Mouse (Mus musculus): ENCODE measurements around the gene Dner. TPM values are rescaled to one million over a fixed set of nuclear protein-coding genes. Genes with fewer than 3 reads are reported as not detected.

Dner gene
- polyA plus RNA-seq, 1 experiment = 0.20 TPM

DNA sequence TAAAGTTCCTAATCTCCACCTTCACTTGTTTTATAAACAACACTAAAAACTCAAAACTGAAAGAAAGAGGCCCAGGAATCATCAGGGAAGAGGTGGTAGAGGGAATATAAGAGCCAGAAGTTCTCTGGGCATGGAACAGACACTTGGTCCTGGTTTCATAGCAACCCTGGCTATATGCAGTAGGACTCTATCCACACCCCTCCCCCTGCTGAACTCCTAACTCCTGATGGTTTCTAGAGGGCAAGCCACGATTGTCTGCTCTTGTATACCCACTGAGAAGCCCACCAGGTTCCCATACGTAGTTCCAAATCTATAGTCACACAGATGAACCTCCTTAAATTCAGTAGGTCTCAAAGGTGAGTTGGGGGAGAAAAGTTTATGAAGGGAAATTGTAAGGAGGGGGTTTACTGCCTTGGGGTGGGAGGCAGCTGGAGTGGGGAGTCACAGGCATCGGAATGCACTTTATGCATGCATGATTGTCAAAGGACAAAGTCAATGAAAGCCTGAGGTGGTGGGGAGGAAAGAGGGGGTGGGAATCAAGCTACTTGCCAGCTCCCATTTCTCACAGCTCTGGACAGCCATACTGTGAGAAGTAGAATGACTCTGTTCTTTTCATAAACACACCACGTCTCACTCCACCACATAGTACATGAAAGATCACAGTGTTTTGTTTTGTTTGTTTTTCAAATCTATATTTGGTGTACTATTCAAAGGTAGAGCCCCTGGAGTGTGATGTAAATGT lies 31.5 kb downstream of the Dner start:
- no peak for TF ChIP-seq CTCF (IDR thresholded peaks at IDR 0.05; ENCODE audit: low read depth, low read length)
- TF ChIP-seq POLR2A (IDR thresholded peaks at IDR 0.05; ENCODE audit: borderline replicate concordance, low read depth, low read length) = no peak
- Histone ChIP-seq H3K27ac (ENCODE audit: insufficient read depth, low read depth, low read length) (no peak overlapping the region), H3K4me3 (ENCODE audit: insufficient read depth, low read length) (no peak overlapping the region)

DNA sequence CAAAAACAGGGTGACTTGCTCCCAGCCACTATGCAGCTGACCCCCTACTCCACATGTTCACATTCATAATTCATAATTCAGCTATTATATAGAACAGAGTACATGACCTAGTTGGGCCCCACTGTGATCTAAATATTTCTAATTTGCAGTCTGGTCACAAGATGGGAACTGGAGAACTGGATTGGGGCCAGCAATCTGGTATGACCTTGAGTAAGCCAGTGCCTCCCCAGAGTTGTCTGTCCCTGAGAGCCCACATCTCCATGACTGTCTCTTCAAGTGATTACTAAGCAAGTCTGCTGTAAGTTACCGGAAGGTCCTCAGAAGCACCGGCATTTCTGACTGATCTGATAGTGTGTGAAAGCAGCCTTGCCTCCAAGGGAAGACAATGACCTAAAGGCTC lies 49.2 kb downstream of the Dner start:
- no peak for TF ChIP-seq POLR2A (IDR thresholded peaks at IDR 0.05; ENCODE audit: borderline replicate concordance, low read depth, low read length)
- no peak for TF ChIP-seq CTCF (IDR thresholded peaks at IDR 0.05; ENCODE audit: low read depth, low read length)
- no peak overlapping the region for H3K4me3 ChIP-seq (ENCODE audit: insufficient read depth, low read length)
- peaks cover 4% of the 10 kb centered on the region for H3K4me1 ChIP-seq (ENCODE audit: control insufficient read depth, insufficient read depth, low read length)
- no peak overlapping the region for H3K27ac ChIP-seq (ENCODE audit: insufficient read depth, low read depth, low read length)

More for the DNA sequence above, 31.5 kb downstream of the Dner start:
- no peaks in the 10 kb centered on the region for H3K4me1 ChIP-seq (ENCODE audit: control insufficient read depth, insufficient read depth, low read length)

DNA sequence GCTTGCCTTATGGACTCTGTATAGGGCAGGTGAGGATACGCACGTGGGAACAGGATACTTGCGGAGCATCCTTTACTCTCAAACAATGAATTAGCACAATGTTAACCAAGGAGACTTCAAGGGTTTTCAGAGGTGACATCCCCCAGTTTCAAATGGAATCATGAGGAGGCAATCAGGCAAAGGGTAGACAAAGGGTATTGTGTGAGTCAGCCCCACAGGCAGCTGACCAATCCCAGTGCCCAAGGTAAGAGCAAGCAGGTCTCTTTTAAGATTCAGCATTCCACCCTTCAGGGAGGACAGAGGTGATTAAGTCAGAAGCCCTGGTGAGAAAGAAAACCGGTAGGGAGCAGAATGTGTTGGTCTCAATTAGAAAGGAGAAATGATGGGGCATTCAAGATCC lies 55.6 kb downstream of the Dner start:
- TF ChIP-seq POLR2A (IDR thresholded peaks at IDR 0.05; ENCODE audit: borderline replicate concordance, low read depth, low read length) (no peak), CTCF (IDR thresholded peaks at IDR 0.05; ENCODE audit: low read depth, low read length) (no peak)
- Histone ChIP-seq H3K27ac (ENCODE audit: insufficient read depth, low read depth, low read length) (no peak overlapping the region), H3K4me1 (ENCODE audit: control insufficient read depth, insufficient read depth, low read length) (no peaks in the 10 kb centered on the region), H3K4me3 (ENCODE audit: insufficient read depth, low read length) (no peak overlapping the region)

DNA sequence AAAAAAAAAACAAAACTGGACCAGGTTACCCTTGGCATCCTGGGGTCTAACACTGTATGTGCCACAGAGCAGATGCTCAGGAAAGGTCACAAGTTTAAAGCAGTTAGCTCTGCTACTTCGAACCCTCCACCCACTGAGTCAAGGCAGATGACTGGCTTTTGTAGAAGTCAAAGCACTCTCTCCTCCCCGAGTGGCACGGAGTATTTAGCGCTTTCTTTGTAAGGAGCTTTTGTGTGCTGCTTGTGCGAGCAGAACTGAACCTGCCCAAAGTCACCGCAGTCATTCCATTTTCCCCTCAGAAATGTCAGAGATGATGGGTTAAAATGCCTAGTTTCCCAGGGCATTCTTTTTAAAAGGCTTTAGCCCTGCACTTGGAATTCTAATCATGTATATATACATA lies 59.1 kb downstream of the Dner start:
- no peak for TF ChIP-seq POLR2A (IDR thresholded peaks at IDR 0.05; ENCODE audit: borderline replicate concordance, low read depth, low read length)
- no peak overlapping the region for H3K4me3 ChIP-seq (ENCODE audit: insufficient read depth, low read length)

GRCm38 (mm10) chr1:84628244-84628643 lies 67.8 kb downstream of the Dner start:
- no peaks in the 10 kb centered on the region for H3K4me1 ChIP-seq (ENCODE audit: control insufficient read depth, insufficient read depth, low read length)
- no peak overlapping the region for H3K27ac ChIP-seq (ENCODE audit: insufficient read depth, low read depth, low read length)
- H3K4me3 ChIP-seq (ENCODE audit: insufficient read depth, low read length) = no peak overlapping the region
- TF ChIP-seq POLR2A (IDR thresholded peaks at IDR 0.05; ENCODE audit: borderline replicate concordance, low read depth, low read length) (no peak), CTCF (IDR thresholded peaks at IDR 0.05; ENCODE audit: low read depth, low read length) (no peak)

More for the DNA sequence above, 59.1 kb downstream of the Dner start:
- no peaks in the 10 kb centered on the region for H3K4me1 ChIP-seq (ENCODE audit: control insufficient read depth, insufficient read depth, low read length)
- H3K27ac ChIP-seq (ENCODE audit: insufficient read depth, low read depth, low read length) = no peak overlapping the region

DNA sequence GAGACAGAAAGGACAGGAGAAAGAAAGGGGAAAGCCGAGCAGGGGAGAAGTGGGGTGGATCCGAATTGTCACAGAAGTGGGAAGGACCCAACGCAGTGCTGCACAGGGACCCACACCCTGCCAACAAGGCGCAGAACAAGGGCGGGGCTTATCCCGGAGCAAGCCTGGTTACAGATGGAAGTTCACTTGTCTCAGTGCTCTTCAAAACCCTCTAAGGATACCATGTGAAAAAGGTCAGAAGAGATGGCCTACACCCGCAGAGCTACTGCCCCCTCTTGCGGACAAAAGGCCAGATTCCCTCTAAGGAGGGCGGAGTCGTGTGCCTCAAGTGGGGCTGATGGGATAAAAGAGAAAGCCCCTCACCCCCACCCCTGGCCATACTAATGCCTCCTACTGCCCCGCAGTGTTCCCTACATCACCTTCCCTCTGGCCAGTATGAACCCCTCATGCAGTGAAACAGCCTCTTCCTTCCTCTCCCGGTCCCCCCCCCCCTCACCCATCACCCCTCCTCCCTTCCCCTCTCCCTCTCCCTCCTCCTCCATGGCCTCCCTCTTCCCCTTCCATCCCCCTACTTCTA lies 73.0 kb downstream of the Dner start:
- H3K4me3 ChIP-seq (ENCODE audit: insufficient read depth, low read length) = peak overlapping the region; percentile 2; the same call in 1 of the 2 replicates
- H3K27ac ChIP-seq (ENCODE audit: insufficient read depth, low read depth, low read length) = no peak overlapping the region
- TF ChIP-seq POLR2A (IDR thresholded peaks at IDR 0.05; ENCODE audit: borderline replicate concordance, low read depth, low read length) (no peak), CTCF (IDR thresholded peaks at IDR 0.05; ENCODE audit: low read depth, low read length) (no peak)
- peaks cover 4% of the 10 kb centered on the region for H3K4me1 ChIP-seq (ENCODE audit: control insufficient read depth, insufficient read depth, low read length)

DNA sequence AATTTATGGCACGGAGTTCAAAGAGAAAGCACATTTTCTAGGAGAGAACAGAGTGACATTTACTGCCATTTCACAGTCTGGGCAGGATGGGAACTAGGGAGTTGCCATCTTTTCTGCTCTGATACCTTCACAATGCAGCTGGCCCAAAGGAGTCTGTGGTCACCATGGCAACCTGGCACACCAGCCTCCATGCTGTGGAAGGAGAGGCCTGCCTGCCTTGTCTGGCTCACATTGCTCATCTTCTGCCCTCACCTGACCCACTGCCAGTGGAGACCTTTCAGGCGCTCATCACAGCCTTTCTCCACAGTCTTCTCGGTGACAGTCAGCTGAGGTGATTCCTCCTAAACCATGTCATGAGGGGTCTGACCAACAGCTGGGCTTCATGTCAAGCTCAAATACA lies 74.7 kb downstream of the Dner start:
- Histone ChIP-seq H3K27ac (ENCODE audit: insufficient read depth, low read depth, low read length) (no peak overlapping the region), H3K4me1 (ENCODE audit: control insufficient read depth, insufficient read depth, low read length) (peaks cover 10% of the 10 kb centered on the region), H3K4me3 (ENCODE audit: insufficient read depth, low read length) (no peak overlapping the region)
- TF ChIP-seq CTCF (IDR thresholded peaks at IDR 0.05; ENCODE audit: low read depth, low read length) = no peak
- no peak for TF ChIP-seq POLR2A (IDR thresholded peaks at IDR 0.05; ENCODE audit: borderline replicate concordance, low read depth, low read length)

- no peak for TF ChIP-seq CTCF (IDR thresholded peaks at IDR 0.05; ENCODE audit: low read depth, low read length)
- no peak for TF ChIP-seq POLR2A (IDR thresholded peaks at IDR 0.05; ENCODE audit: borderline replicate concordance, low read depth, low read length)
- Histone ChIP-seq H3K4me3 (ENCODE audit: insufficient read depth, low read length) (no peak overlapping the region), H3K4me1 (ENCODE audit: control insufficient read depth, insufficient read depth, low read length) (peaks cover 17% of the 10 kb centered on the region), H3K27ac (ENCODE audit: insufficient read depth, low read depth, low read length) (no peak overlapping the region)
These were observed 76.8 kb downstream of the Dner start for GRCm38 (mm10) chr1:84619131-84619760.

DNA sequence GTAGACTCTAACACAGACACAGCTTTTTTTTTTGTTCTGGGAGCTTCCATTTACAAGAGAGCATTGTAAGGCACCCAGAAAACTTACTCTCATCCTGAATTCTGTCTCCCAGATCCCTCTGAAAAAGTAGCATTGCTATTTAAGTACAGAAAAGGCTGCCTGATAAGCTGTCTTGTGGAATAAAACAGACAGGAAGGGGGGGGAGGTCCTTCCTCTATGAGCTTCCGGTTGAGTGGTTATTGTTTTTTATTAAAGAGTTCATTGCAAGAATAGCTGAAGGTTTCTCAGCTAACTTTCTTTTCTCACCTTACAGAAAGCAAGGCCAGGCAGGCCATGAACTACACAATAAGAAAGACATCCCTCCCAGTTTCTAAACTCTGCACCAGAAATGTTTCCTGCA lies 77.9 kb downstream of the Dner start:
- H3K4me3 ChIP-seq (ENCODE audit: insufficient read depth, low read length) = no peak overlapping the region
- no peak for TF ChIP-seq CTCF (IDR thresholded peaks at IDR 0.05; ENCODE audit: low read depth, low read length)
- no peak for TF ChIP-seq POLR2A (IDR thresholded peaks at IDR 0.05; ENCODE audit: borderline replicate concordance, low read depth, low read length)

GRCm38 (mm10) chr1:84616133-84616532 lies 79.9 kb downstream of the Dner start:
- TF ChIP-seq CTCF (IDR thresholded peaks at IDR 0.05; ENCODE audit: low read depth, low read length) = no peak
- TF ChIP-seq POLR2A (IDR thresholded peaks at IDR 0.05; ENCODE audit: borderline replicate concordance, low read depth, low read length) = no peak
- Histone ChIP-seq H3K4me1 (ENCODE audit: control insufficient read depth, insufficient read depth, low read length) (peaks cover 19% of the 10 kb centered on the region), H3K27ac (ENCODE audit: insufficient read depth, low read depth, low read length) (no peak overlapping the region), H3K4me3 (ENCODE audit: insufficient read depth, low read length) (no peak overlapping the region)

More for the DNA sequence above, 77.9 kb downstream of the Dner start:
- Histone ChIP-seq H3K4me1 (ENCODE audit: control insufficient read depth, insufficient read depth, low read length) (peaks cover 19% of the 10 kb centered on the region), H3K27ac (ENCODE audit: insufficient read depth, low read depth, low read length) (no peak overlapping the region)

Measured in bone marrow macrophage, adult 2 months (primary cell).